Mouse (Mus musculus) Muller cell, postnatal 12 days (primary cell): ENCODE results near the gene Lemd1.

Source experiments
- DNase-seq: peaks from one replicate; pipeline ENCODE4 v3.0.0-alpha.2; 2015; ENCODE audit errors: inconsistent ontology term

Gene Lemd1

DNA sequence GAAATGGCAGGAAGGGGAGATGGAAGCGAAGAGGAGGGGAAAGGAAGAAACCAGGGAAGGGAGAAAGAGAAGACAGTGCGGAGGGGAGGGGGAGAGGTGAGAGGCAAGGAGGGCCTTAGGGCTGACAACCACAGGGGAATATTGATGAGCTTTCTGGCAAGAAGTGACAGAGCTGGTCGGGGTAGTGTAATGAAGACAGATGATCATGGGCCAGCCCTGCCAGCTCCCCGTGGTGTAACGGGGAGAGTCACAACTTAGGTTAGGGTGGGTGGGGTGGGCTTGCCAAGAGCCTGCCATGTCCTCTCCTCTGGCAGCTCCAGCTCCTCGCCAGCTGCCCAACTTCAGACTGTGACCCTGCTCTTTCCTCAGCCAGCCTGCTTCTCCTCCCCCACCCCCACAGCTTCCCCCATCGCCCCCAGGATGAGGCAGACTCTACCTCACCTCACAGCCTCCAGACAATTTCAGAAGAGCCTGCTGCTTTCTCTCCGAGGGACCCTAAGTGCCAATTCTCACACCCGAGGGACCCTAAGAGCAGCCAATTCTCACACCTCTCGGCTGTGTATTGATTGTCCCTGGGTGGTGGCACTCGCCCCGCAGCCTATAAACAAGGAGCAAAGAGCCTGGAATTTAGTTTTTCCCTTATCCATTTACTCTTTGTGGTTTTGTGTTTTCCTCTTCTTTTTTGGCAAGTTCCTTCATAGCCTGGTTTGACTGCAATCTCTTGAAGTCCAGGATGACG lies 26.3 kb upstream of the Lemd1 start:
- no peak for DNase-seq

DNA sequence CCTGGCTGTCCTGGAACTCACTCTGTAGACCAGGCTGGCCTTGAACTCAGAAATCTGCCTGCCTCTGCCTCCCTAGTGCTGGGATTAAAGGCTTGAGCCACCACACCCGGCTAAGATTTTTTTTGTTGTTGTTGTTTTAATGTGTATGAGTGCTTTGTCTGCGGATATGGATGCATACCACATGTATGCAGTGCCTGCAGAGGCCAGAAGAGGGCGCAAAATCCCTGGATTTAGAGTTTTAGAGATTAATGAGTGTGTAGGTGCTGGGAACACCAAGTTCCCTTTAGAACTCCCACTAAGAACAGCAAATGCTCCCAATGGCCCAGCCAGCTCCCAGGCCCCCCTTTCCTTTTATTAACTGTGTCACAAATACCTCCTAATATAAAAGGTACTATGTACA lies 25.4 kb upstream of the Lemd1 start:
- DNase-seq = no peak

DNA sequence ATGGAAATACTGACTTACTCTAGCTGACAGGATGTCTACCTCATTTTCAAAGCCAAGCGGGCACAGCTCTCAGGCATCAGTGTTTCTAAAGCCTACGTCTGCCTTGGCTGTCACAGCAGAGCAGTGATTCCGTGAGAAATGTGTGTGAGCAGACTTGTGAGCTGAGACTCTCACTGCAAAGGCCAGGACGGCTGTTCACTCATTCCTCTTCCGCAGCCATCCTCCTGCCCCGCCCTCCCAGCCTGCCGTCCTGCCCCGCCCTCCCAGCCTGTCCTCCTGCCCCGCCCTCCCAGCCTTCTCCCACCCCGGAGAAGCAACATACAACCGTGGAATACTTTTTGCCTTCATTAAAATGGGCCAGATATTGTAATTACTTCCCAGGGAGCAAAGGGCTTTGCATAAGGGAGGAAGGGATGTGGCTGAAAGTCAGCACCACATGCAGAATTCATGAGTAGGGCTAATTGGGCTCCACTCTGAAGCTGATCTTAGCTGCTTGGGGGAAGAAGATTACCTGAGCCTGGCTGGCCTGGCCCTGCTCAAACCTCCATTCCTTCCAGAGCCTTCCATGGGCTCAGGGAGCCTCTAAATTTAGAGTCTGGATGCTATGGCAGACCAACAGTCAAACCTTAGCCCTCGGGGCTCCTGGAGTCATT lies 23.0 kb upstream of the Lemd1 start:
- DNase-seq = peak; percentile 67

DNA sequence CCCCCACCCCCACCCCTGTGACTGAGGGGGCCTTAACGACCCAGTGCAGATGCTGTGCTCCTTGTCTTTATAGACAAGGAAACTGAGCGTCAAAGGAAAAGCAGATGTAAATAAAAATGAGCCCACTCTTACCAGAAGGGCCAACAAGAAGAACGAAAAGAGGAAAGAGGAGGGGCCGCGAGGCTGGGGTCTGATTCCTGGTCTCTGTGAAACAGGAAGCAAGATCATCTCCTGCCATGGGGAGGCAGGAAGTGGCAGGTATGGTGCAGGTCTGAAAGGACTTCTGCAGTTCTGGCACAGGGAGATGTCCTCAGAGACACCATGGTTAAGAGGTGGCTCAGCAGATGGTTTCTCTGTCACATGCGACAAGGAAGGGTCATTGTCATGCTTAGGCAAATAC lies 20.5 kb upstream of the Lemd1 start:
- no peak for DNase-seq

DNA sequence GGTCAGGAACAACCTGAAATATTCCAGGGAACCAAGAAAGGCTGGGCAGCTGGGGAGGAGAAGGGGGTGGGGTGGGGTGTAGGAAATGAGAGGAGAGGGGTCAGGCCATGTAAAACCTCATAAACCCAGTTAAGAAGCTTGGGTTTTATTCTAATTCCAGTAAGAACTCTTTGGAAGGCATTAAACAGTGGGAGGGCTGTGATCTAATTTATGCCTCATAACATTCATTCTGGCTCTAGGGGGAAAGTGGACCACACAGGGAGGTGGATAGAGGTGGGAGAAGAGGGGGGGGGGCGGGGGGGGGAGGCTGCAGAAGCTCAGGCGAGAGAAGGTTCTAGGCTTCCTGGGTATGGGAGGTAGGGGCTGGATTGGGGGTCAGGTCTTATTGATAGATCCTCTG lies 19.6 kb upstream of the Lemd1 start:
- DNase-seq = no peak

DNA sequence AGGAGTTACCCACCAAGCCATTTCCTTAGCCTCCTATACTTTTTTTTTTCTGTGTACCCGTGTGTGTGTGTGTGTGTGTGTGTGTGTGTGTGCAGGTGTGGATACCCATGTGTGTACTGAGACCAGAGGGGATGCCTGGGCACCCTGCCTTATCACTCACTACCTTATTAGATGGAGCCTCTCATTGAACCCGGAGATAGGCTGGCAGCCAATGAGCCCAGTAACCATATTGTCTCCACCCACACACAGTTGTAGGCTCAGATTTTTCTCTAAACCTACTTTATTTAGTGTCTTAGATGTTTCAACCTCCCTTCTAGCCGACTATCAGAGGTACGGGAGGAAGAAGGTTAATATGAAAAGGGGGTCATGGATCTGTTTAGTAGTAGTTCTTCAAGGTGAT lies 4.9 kb upstream of the Lemd1 start:
- DNase-seq = no peak

DNA sequence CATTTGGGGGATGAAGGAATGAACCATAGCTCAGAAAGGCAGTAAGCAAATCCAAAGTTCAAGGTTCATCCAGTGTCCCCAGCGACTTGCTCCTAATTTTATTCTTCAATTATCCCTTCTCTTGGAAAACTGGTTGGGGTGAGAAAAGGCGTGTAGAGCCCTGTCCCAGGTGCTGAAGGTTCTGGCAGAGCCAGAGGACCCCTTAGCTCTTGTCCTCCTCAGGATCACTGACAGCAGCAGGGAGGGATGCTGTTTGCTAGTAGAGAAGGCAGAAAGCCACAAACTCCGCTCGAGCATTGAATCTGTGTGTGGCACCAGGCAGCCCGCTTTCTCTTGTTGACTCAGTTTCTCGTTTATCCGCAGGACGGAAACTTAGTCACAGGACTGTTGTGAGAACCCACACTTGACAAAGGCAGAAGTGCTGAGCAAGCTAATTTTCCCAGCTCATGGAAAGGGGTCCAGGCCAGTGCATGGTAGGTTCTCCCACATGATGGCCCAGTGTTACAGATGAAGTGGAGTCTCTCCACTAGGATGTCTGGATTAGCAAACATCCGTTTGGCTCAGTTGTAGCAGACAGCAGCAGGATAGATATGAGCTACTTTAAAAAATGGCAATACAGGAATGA lies 2.7 kb upstream of the Lemd1 start:
- DNase-seq = no peak

DNA sequence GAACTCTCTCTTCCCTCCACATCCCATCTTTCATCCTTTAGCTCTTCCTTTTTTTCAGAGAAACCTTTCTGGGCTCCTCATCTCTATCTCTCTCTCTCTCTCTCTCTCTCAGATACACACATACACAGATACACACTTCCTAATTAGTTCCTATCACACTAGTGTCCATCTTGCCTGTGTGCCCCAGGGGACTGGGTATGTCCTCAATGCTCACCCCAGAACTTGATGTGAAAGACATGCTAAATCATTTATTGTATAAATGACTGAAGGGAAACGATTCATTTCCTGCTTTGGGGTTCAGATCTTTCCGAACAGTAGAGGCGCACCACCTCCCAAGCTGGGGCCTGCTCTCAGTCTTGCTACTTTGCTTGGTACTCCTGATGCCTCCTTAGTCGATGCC lies 2.0 kb upstream of the Lemd1 start:
- DNase-seq = no peak

DNA sequence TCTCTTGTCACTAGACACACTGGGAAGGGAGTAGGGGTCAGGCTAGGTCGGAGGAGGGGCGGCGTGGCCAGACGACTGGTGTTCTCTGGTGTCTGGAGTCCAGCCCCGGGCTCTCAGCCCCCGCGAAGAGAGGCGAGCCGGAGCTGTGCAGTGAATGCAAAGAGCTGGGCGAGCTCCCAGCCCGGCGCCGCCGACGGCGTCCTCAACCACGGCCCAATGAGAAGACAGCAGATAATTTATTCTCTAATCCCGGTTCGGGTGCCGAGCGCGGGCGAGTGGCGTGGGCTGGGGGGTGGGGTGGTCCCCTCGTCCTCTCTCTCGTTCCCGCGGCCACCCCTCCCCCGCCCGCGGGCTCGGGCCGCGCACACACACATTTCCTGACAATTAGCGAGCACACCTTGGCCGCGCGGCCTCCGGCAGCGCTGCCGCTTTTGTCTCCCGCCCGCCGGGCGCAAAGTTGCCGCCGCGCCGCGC lies 1.2 kb upstream of the Lemd1 start:
- peak; percentile 63 for DNase-seq

DNA sequence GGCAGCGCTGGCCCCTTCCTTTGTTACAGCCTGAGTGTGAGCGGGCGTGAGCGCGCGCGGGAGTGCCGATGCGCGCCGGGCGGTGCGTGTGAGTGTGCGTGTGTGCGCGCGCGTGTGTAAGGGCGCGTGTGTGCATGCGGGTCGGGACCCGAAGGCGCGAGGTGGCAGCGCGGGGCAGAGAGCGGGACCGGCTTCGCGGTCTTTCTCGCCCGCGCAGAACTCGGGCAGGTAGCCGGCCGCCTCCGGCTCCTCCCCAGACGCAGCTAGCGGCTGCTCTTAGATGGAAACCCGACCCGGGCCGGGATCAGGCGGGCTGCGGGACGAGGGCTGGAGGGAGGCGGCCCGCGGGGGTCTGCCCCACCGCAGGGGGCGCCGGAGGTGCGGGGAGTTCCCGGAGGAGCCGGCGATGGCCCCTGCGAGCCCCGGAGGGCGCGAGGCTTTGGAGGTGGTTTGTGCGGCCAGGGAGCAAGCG lies 574 bp upstream of the Lemd1 start:
- DNase-seq = no peak

DNA sequence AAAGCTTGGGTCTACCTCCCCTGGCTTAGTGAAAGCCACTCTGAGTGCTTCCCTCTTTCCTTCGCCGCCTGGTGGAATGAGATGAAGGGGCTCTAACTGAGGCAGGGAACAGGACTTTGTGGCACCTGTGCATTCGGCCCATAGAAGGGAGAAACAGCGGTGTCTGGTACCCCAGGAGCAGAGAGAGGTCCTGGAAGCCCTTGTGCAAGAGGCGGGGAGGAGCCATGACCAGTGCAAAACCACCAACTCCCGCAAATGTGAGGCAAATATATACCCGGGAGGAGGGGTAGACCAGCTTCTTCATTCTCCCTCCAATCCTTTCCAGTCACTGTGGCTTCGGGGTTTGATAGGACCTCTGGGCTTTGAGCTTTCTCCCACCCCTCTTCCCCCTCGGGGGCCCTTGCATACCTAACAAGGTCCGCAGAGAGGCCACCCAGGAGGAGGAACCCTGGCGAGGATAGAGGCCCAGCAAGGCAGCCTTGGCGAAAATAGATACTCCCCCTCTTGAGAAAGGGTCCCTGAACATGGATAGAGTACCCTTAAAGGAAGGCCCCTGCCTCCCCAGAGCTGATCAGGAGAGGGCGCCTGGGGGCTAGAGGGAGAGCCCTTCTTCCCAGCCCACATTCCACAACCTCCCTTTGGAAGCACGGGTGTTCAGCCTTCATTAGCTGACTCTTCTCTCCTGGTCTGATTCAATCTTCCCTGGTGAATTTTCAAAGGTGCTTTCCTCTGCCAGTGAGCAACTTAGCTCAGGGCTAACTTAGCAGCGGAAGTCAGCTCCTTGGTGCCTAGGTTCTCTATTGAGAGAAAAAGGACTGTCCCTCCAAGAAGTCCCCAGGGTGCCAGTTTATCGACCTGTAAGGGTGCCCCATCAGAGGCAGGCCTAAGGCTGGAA lies 802 bp downstream of the Lemd1 start:
- peak; percentile 66 for DNase-seq

DNA sequence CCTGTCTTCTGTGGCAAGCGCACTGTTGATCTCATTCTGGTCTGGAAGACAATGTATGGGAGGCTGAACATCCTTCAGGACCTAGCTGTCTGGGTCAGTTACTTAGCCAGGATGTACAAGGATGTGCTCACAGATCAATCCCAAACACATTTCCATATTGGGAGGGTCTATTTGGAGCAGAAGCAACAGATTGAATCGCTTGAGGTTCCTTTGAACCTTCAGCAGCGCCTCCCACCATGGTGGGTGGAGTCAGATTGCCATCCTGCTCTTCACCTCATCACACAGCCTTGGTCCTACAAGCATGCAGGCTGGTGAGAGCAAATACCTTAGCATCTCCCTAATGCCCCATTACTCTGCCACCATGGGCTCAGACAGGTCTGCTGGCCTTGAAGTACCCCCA lies 2.6 kb downstream of the Lemd1 start:
- DNase-seq = no peak

DNA sequence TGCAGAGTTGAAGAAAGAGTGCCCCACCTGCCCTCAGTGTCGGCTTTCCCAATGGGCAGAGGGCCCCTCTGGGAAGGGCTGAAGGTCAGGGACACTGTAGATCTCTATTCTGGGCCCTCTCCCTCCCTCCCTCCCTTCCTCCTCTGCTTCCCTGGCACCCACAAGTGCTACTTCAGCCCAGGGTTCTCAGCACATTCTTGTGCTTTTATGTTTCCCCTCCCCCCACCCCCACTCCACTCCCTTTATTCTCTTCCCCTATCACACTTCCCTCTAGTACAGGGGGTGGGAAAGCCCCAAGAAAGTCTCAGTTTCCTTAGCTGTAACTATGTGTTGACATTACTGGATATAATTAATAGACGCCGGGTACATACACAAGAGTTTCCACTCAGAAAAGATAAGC lies 3.4 kb downstream of the Lemd1 start:
- DNase-seq = no peak

DNA sequence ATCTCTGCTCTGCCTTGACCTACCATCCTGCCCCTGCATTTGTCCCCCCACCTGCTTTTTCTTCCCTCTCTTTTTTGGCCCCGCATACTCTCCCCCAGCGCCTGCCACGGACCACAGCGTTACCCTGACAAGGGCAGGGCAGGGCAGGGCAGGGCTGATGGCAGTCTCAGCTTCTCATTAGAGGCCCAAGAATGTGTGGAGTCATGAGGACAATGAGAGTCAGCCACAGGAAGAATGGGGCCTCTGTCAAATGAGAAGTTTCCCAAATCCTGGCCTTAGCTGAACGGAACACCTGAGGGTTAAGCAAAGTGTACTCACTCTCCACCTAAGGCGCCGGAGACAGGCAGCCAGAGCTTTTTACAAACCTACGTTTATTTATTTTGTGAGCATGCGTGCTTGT lies 3.9 kb downstream of the Lemd1 start:
- DNase-seq = no peak

DNA sequence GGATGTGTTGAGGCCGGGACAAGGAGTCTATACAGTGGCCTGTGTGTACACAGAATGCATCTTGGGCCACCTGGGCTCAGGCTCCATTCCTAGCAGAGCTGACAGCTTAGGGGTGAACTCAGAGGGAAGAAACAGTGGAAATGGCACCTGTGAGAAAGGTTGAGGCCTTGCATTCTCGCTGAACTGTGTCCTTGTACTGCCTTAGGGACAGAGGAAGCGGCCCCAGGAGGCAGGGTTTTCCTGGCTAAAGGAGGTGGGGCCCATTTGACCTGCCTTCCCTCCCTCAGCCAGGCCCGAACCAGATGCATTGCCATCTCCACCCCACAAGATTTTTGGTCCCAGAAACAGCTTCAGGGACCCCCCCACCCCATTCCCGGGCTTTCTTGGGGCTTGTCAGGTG lies 4.5 kb downstream of the Lemd1 start:
- DNase-seq = no peak

DNA sequence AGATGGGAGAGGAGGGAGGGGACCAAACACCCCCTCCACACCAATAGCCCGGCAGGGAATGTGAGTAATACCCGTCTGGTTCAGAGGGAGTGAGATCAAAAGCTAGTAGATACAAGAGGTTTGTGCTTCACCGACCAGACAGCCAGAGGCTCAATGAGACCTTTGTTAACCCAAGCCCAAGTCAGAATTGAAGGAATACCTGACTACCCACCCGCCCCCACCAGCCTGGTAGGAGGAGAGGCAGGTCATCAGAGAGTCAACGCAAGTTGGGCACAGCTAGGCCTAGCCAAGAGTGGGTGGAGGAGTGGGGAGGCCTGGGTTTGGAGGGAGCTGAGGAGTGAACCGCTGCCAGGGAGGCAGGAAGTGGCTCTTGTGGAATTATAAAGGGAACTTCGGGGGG lies 5.1 kb downstream of the Lemd1 start:
- peak; percentile 86 for DNase-seq

DNA sequence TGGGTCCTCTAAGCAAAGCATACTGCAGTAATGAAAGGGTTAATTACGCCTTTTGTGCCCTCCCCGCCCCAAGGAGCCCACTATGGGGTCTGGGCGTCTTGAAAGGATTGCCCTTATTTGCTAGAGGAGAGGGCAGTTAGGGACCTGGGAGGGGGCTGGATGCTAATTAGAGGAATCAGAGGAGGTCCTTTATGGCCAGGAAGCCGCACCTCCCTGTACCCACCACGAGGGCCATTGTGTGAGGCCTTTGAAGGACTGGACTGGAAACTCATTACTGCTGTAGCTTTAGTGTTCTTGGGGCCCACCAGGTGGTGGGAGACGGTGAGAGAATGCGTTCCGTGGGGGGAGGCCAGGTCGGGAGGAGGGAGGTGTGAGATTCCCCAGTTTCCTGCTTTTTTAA lies 6.4 kb downstream of the Lemd1 start:
- no peak for DNase-seq

DNA sequence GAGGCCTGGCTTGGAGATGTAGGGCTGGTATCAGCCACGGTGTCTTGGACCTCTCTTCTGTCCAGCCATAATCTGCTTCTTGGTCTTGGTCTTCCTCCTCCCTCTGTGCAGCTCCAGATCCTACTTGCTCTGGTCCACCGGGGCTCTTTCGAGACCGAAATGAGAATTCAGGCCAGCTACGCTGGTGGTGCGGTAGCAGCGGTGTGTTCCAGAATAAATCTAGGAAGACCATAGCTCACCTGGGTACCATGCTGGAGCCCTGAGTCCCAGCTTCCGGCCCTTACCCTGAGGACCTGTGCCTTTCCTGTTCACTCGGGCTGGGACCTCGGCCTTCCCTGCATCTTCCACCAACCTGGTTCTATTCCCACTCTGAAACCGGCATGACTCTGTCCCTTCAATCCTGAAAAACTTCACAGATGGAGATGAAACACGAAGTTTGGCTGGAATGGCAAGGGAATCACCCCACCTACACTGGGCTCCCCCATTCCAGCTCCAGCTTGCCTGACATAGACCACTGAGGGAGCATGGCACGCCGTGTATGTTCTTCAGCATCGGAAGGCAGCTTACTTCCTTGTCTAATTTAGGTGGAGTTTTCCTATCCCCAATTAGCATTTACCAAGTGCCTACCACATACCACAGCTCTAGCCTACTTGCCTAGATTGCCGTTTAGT lies 7.3 kb downstream of the Lemd1 start:
- no peak for DNase-seq

DNA sequence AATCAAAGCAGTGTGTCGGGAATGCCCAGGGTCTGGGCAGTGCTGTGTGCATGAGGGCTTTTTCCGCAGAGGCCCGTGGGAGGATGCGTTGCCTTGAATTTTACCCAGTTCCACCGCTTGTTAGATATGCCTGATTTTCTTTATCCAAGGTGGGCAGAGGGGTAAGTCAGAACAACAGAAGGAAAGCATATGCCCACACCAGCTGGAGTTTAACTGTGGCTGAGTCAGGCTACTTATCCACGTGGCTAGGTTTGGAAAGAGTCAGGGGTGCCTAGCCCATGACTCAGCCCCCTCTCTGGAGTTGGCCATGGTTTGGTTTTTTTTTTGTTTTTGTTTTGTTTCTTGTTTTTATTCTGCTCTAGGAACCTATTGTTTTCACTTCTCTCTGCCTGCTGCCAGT lies 8.0 kb downstream of the Lemd1 start:
- DNase-seq = peak; percentile 81

DNA sequence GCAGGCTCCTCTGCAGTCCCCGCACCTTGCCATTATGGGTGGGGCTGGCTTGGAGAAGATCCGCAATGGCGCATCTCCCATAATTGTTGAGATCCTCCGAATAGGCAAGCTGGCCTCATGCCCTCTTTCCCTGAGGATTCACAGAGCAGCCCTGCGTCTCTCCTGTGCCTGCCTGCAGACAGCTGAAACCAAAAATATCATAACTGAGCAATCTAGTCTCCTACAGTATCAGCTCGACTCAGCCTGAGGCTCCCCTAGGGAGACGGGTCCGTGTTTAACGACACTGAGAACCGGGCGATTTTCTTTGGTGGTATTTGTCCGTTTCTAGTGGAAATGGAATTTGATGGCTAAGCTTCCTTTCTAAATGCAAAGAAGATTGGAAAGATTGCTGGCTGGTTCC lies 8.7 kb downstream of the Lemd1 start:
- DNase-seq = no peak
